Mouse (Mus musculus): ENCODE results near the gene Olfr360.
"Not testable (repeated sequence)": the region's sequence is repeated elsewhere in the genome, so short reads cannot be mapped to it uniquely, and the experiment has no call there.

Olfr360 gene

DNA sequence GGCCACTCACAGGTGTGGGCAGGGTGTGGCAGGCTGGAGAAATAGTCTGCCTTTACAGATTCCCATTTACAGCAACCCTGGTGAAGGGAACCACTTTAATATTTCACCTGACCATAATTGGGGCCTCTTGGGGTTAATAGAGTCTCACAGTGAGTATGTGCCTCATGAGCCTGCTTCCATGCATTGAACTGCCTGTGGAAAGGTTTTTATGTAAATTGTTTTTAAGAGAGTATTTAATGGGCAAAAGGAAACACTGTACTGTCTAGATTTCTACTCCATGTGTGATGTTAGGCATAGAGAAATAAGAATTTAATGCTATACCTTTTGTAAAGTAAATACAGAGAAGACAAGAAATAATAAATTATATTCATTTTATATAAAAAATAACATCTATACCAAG is at the start of gene Olfr360:
TSS of gene Olfr360 (plus strand) at position 301 of the 400 bp plus-strand sequence.
- no peak for DNase-seq (ENCODE audit: low spot score)

- DNase-seq (ENCODE audit: low spot score) = not testable (repeated sequence)
Measured at GRCm38 (mm10) chr2:37089190-37089589, 23.6 kb downstream of the Olfr360 start, which contains the start of gene Olfr361. Olfr361 (minus strand) TSS chr2:37089290.

DNA sequence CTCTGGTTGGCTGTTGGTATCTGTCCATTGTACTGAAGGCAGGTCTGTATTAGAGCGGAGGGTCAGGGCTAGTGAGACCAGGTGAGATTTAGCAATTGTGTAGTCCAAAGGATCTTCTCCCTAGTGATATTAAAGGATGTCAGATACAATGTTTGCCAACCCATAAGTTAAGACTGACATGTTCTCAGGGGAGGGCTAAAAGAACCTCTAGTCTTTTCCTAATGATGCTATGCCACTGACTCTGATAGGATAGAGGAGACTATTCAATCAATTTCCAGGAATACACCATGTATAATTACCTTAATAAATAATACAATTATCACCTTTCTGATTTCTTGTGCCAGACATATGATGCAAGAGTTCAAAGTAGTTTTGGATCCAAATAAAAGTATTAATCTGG is 52.3 kb downstream of the Olfr360 start, which contains the start of gene Olfr362:
TSS of gene Olfr362 (minus strand) at position 101 of the 400 bp plus-strand sequence.
- DNase-seq (ENCODE audit: low spot score) = no peak

Data from urinary bladder, postnatal 10 days (tissue).